Mouse (Mus musculus): Measurements from ENCODE around the gene Sirt4. TPM values are rescaled to one million over a fixed set of nuclear protein-coding genes. Genes with fewer than 3 reads are reported as not detected.

Sirt4 gene
- total and polyA plus RNA-seq, 2 experiments from 2014 or later = 15.4 to 29.0 TPM

DNA sequence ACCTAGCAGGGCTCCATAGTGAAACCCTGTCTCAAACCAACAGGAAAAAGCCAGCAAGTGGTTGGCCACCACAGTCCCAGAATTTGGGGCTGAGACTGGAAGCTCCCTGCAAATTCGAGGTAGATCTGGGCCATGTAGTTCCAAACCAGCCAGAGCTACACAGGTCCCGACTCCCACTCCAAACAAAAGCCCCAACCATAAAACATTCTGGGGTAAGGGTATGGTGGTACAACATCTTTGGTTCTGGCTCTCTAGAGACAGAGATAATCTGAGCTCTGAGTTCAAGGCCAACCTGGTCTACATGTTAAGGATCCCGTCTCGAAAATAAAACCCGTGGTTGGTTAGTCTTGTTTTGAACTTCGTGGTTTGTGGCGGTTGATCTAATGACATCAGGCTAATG is 28.7 kb downstream of the Sirt4 start:
- DNase-seq (ENCODE audit: low spot score) (no peak), ATAC-seq (ENCODE audit: insufficient read depth, low read depth) (no peak)
- H3K9ac ChIP-seq (replicated peaks; ENCODE audit: low read depth, low read length) = no peak overlapping the region

DNA sequence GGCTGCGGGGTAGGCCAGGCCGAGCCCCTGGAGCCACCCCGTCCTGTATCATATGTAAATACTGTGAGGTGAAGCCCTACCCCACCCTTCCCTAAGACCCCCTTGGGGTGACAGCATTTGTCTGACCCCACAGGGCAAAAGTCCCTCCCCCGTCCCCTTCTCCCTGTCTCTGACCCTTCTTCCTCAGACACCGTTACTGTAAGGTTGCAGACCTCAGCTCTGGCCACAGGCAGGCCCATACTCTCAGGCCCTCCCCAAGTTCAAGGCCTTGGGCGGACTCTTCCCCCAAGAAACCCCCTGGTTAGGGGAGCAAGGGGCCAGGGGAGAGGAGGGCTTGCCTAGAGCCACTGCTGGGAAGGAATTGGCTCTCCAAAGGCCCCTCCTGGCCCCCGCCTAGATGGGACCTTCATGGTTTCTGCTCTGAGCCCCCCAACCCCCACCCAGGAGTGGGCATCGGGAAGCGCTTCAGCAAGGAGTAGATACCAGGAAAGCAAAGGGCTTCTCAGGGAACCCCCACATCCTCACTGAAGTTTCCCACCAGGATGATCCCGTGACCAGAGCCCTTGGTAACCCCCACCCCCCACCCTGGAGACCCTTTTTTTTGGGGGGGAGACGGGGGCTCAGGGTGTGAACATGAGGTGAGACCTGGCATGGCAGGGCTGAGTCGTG is 30.0 kb downstream of the Sirt4 start:
- H3K9me3 ChIP-seq (replicated peaks; ENCODE audit: control insufficient read depth, low read length) = no peaks in the 10 kb centered on the region
- H3K27ac ChIP-seq (ENCODE audit: low read depth) = no peak overlapping the region
- peaks cover 8% of the 10 kb centered on the region; the same call in 1 of the 2 replicates for H3K4me1 ChIP-seq (ENCODE audit: control insufficient read depth, insufficient read depth)
- H3K4me3 ChIP-seq (ENCODE audit: low read depth, low read length) = no peak overlapping the region
- 0 out of 2 replicates have a peak, but pooled peaks cover 2% of the 10 kb centered on the region for H3K27me3 ChIP-seq (ENCODE audit: control insufficient read depth, insufficient read depth, low read length)
- ATAC-seq (ENCODE audit: insufficient read depth, low read depth) = no peak
- WGBS = 85% methylated on average over 12 of the region's 12 CpGs
- H3K9ac ChIP-seq (replicated peaks; ENCODE audit: low read depth, low read length) = no peak overlapping the region
- TF ChIP-seq CTCF (IDR thresholded peaks at IDR 0.05; ENCODE audit: low read depth) = no peak
- TF ChIP-seq EP300 (IDR thresholded peaks at IDR 0.05; ENCODE audit: low read depth) = no peak
- DNase-seq (ENCODE audit: low spot score) = no peak
- H3K4me2 ChIP-seq (ENCODE audit: low read depth, low read length) = no peak overlapping the region
- H3K36me3 ChIP-seq (replicated peaks; ENCODE audit: control insufficient read depth, insufficient read depth, low read length) = no peaks in the 10 kb centered on the region

More for the DNA sequence above, 28.7 kb downstream of the Sirt4 start:
- H3K4me3 ChIP-seq (ENCODE audit: low read depth, low read length) = no peak overlapping the region
- 0 out of 2 replicates have a peak, but pooled peaks cover 2% of the 10 kb centered on the region for H3K27me3 ChIP-seq (ENCODE audit: control insufficient read depth, insufficient read depth, low read length)
- TF ChIP-seq EP300 (IDR thresholded peaks at IDR 0.05; ENCODE audit: low read depth) = no peak
- TF ChIP-seq CTCF (IDR thresholded peaks at IDR 0.05; ENCODE audit: low read depth) = no peak
- WGBS = 83% methylated on average over 7 of the region's 7 CpGs
- no peaks in the 10 kb centered on the region for H3K36me3 ChIP-seq (replicated peaks; ENCODE audit: control insufficient read depth, insufficient read depth, low read length)
- peaks cover 2% of the 10 kb centered on the region; the same call in 1 of the 2 replicates for H3K4me1 ChIP-seq (ENCODE audit: control insufficient read depth, insufficient read depth)
- H3K4me2 ChIP-seq (ENCODE audit: low read depth, low read length) = no peak overlapping the region
- no peaks in the 10 kb centered on the region for H3K9me3 ChIP-seq (replicated peaks; ENCODE audit: control insufficient read depth, low read length)
- no peak overlapping the region for H3K27ac ChIP-seq (ENCODE audit: low read depth)

DNA sequence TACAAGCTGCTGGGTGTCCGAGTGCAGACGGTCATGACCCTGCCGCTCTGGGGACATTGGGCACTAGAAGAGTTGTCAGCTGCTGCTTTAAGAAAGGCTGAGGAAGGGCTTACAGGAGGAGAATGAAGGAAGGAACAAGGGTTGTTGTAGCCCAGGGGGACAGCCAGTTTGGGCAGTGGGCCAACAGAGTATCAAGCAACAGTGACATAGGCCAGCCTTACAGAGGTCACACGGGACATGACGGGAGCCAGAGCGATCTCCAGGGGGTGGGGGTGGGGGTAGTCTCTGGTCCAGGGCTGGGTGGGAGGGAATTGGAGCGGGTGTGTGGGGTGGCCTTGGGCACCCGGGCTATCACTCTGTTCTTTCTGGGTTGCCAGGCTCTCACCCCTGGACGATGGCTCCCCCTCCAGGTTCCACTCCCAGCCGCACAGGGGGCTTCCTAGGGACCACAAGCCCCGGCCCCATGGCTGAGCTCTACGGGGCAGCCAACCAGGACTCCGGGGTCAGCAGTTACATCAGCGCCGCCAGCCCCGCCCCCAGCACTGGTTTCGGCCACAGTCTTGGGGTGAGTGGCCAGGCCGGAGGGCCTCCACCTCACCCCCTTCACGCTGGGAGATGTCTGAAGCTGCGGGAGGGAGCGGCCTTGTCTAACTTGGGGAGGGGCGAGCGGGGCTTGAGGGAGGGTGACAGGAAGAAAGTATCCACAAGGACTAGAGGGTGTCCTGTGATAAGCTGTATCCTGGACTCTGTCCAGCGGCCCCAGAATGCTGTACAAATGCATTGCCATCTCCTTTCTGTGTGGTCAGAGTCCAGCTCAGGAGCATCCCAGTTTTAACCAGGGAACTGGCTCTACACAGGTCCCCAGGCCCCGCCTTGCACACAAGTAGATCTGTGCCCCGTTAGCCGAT is 33.9 kb downstream of the Sirt4 start:
- Histone ChIP-seq H3K9ac (replicated peaks; ENCODE audit: low read depth, low read length) (no peak overlapping the region), H3K27me3 (ENCODE audit: control insufficient read depth, insufficient read depth, low read length) (no peaks in the 10 kb centered on the region), H3K9me3 (replicated peaks; ENCODE audit: control insufficient read depth, low read length) (no peaks in the 10 kb centered on the region), H3K4me3 (ENCODE audit: low read depth, low read length) (no peak overlapping the region), H3K4me1 (ENCODE audit: control insufficient read depth, insufficient read depth) (peaks cover 8% of the 10 kb centered on the region; the same call in 1 of the 2 replicates), H3K36me3 (replicated peaks; ENCODE audit: control insufficient read depth, insufficient read depth, low read length) (no peaks in the 10 kb centered on the region), H3K4me2 (ENCODE audit: low read depth, low read length) (peak overlapping the region; percentile 34), H3K27ac (ENCODE audit: low read depth) (no peak overlapping the region)
- peak; percentile 76 for ATAC-seq (ENCODE audit: insufficient read depth, low read depth)
- WGBS = 48% methylated on average over 27 of the region's 27 CpGs
- TF ChIP-seq CTCF (IDR thresholded peaks at IDR 0.05; ENCODE audit: low read depth) (no peak), EP300 (IDR thresholded peaks at IDR 0.05; ENCODE audit: low read depth) (no peak)
- DNase-seq (ENCODE audit: low spot score) = peak; percentile 40

DNA sequence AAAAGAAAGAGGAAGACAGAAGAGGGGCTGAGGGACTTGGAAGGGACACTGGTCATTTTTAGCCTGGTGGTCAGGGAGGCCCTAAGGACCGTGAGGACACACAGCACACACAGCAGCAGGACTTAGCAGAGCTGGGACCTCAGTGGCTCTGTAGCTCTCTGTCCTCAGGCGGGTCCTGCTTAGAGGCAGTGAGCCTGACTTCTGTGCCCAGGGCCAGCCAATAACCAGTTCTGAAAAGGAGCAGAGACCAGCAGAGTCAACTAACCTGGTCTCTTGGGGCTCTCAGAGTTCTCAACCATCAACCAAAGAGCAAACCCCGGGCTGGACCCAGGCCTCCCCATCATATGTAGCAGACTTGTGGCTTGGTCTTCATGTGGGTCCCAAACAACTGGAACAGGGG is 35.3 kb downstream of the Sirt4 start:
- 85% methylated on average over 3 of the region's 3 CpGs for WGBS
- no peak for TF ChIP-seq EP300 (IDR thresholded peaks at IDR 0.05; ENCODE audit: low read depth)
- TF ChIP-seq CTCF (IDR thresholded peaks at IDR 0.05; ENCODE audit: low read depth) = no peak
- ATAC-seq (ENCODE audit: insufficient read depth, low read depth) = no peak

DNA sequence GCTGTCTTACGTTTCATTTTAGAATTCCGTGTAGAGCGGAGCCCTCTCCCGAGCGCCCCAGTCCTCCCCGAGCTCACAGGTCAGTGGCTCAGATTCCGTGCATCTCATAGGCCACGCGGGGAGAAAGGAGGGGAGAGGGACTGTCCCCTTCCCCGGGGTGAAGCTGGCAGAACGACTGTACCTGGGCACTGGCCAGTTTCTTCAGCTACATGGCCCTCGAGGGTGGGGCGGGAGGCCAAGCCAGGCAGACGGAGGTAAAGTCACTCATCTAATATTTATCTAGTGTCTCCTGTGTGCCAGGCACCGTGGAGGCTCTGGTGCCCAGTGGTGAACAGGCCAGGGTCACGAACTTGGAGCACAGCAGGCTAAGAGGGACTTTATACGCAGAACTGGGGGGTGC is 37.4 kb downstream of the Sirt4 start:
- Histone ChIP-seq H3K36me3 (replicated peaks; ENCODE audit: control insufficient read depth, insufficient read depth, low read length) (no peaks in the 10 kb centered on the region), H3K4me1 (ENCODE audit: control insufficient read depth, insufficient read depth) (peaks cover 8% of the 10 kb centered on the region; the same call in 1 of the 2 replicates), H3K4me2 (ENCODE audit: low read depth, low read length) (no peak overlapping the region), H3K9ac (replicated peaks; ENCODE audit: low read depth, low read length) (no peak overlapping the region), H3K27ac (ENCODE audit: low read depth) (no peak overlapping the region), H3K4me3 (ENCODE audit: low read depth, low read length) (no peak overlapping the region), H3K9me3 (replicated peaks; ENCODE audit: control insufficient read depth, low read length) (no peaks in the 10 kb centered on the region), H3K27me3 (ENCODE audit: control insufficient read depth, insufficient read depth, low read length) (no peaks in the 10 kb centered on the region)
- DNase-seq (ENCODE audit: low spot score) (no peak), ATAC-seq (ENCODE audit: insufficient read depth, low read depth) (no peak)
- 79% methylated on average over 17 of the region's 17 CpGs for WGBS
- TF ChIP-seq EP300 (IDR thresholded peaks at IDR 0.05; ENCODE audit: low read depth) (no peak), CTCF (IDR thresholded peaks at IDR 0.05; ENCODE audit: low read depth) (no peak)

More for the DNA sequence above, 35.3 kb downstream of the Sirt4 start:
- Histone ChIP-seq H3K27ac (ENCODE audit: low read depth) (no peak overlapping the region), H3K4me1 (ENCODE audit: control insufficient read depth, insufficient read depth) (peaks cover 8% of the 10 kb centered on the region; the same call in 1 of the 2 replicates), H3K36me3 (replicated peaks; ENCODE audit: control insufficient read depth, insufficient read depth, low read length) (no peaks in the 10 kb centered on the region), H3K4me3 (ENCODE audit: low read depth, low read length) (no peak overlapping the region), H3K9me3 (replicated peaks; ENCODE audit: control insufficient read depth, low read length) (no peaks in the 10 kb centered on the region), H3K9ac (replicated peaks; ENCODE audit: low read depth, low read length) (no peak overlapping the region), H3K27me3 (ENCODE audit: control insufficient read depth, insufficient read depth, low read length) (no peaks in the 10 kb centered on the region), H3K4me2 (ENCODE audit: low read depth, low read length) (no peak overlapping the region)
- DNase-seq (ENCODE audit: low spot score) = no peak
